Mouse (Mus musculus) kidney, adult 2 months (tissue): ENCODE data around the gene Zcchc7. TPM values are rescaled to one million over a fixed set of nuclear protein-coding genes. Genes with fewer than 3 reads are reported as not detected.

Source experiments
- DNase-seq: peaks from one replicate; pipeline ENCODE4 v3.0.0; 2021
- H3K27ac ChIP-seq: fragments of 200-500 bp; 2 replicates; pipeline ENCODE4 v1.5.1; 2012; ENCODE audit warnings: low read depth, low read length, control low read depth, inconsistent platforms; ENCODE audit not compliant: insufficient read depth
- H3K27me3 ChIP-seq: fragments of 200-500 bp; replicated peaks from 2 replicates; pipeline ENCODE4 v1.6.1; 2012; ENCODE audit warnings: mild to moderate bottlenecking, moderate library complexity, low read length, inconsistent platforms; ENCODE audit not compliant: control insufficient read depth, insufficient read depth
- H3K36me3 ChIP-seq: fragments of 200-500 bp; 2 replicates; pipeline ENCODE4 v1.6.1; 2012; ENCODE audit warnings: mild to moderate bottlenecking, moderate library complexity, low read length, inconsistent platforms; ENCODE audit not compliant: control insufficient read depth, insufficient read depth
- H3K4me1 ChIP-seq: fragments of 200-500 bp; 2 replicates; pipeline ENCODE4 v1.6.1; 2011; ENCODE audit warnings: low read length; ENCODE audit not compliant: control insufficient read depth, insufficient read depth
- H3K4me3 ChIP-seq: fragments of 200-500 bp; 2 replicates; pipeline ENCODE4 v1.5.1; 2011; ENCODE audit warnings: mild to moderate bottlenecking, low read depth, low read length, control low read depth; ENCODE audit not compliant: insufficient read depth
- CTCF ChIP-seq: fragments of 200-500 bp; conservative IDR thresholded peaks from 2 replicates; pipeline ENCODE4 v1.5.1; 2011; ENCODE audit warnings: low read depth, mild to moderate bottlenecking, control low read depth, low read length, moderate library complexity, mixed read lengths; ENCODE audit not compliant: insufficient read depth, insufficient read length
- POLR2A ChIP-seq: fragments of 200-500 bp; IDR thresholded peaks from one replicate; pipeline ENCODE4 v1.6.1; 2011; ENCODE audit warnings: low read depth, low read length, control low read depth
- WGBS: fragments of 180-500 bp; shearing (Covaris S2); methylation state at CpG from one replicate; pipeline ENCODE4 v1.1.7; 2018; 5-methylcytosine and 5-hydroxymethylcytosine counted together
- polyA plus RNA-seq: library from polyadenylated mRNA; depleted of rRNA; stranded (reverse); fragments of >200 nt; gene quantifications from 2 replicates; pipeline ENCODE4 v1.2.3, GENCODE M21; 2012

The Zcchc7 gene
- polyA plus RNA-seq, 1 experiment, result 9.1 TPM

GRCm38 (mm10) chr4:44777101-44777500 lies 21.4 kb downstream of the Zcchc7 start:
- no peaks in the 10 kb centered on the region for H3K27me3 ChIP-seq
- no peak for TF ChIP-seq CTCF
- TF ChIP-seq POLR2A, result no peak
- no peak for DNase-seq
- no peak overlapping the region for H3K4me3 ChIP-seq
- WGBS, result 96% methylated on average over 3 of the region's 3 CpGs
- no peaks in the 10 kb centered on the region for H3K36me3 ChIP-seq
- H3K27ac ChIP-seq, result no peak overlapping the region
- H3K4me1 ChIP-seq, result no peaks in the 10 kb centered on the region; the same call in 1 of the 2 replicates

DNA sequence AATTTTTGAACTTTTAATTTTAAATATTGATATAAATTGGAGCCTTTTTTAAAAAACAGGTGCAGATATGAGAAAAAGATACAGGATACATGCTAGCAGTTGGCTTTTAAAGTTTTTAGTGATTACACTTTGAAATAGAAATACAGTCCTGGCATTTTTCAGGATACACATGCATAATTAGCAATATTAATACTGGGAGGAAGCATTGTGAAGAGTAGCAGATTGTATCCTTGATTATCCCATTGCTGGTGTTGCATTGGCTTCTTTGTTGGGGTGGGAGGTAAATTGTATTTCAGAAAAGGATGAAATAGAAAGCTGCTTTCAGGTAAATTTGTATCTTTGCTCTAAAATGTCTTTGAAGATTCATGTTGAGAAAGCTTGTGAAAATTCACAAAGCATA lies 22.0 kb downstream of the Zcchc7 start:
- Histone ChIP-seq H3K27me3 (no peaks in the 10 kb centered on the region), H3K4me3 (no peak overlapping the region), H3K36me3 (no peaks in the 10 kb centered on the region), H3K4me1 (no peaks in the 10 kb centered on the region; the same call in 1 of the 2 replicates), H3K27ac (no peak overlapping the region)
- no peak for TF ChIP-seq POLR2A
- no peak for TF ChIP-seq CTCF
- DNase-seq, result no peak

DNA sequence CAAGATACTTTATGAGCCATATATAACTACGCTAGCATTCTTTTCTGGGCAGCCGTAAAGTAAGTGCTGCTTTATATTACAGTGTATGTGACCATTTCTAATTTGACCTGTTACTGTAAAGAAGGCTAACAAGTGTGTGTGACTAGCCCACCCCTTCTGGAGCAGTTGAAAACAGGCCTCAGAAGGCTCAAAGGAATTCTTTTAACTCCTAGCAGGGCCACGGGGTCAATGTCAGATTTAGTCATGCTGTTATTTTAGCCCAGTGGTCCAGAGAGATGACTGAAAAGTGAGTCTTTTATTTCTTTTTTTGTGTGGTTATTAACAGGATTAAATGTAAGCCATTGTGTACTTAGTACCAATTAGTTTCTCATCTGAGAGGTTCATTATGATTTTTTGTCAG lies 22.6 kb downstream of the Zcchc7 start:
- H3K4me3 ChIP-seq, result no peak overlapping the region
- no peaks in the 10 kb centered on the region; the same call in 1 of the 2 replicates for H3K4me1 ChIP-seq
- no peaks in the 10 kb centered on the region for H3K27me3 ChIP-seq
- H3K27ac ChIP-seq, result no peak overlapping the region
- no peak for DNase-seq
- 70% methylated on average over 3 of the region's 3 CpGs for WGBS
- no peaks in the 10 kb centered on the region for H3K36me3 ChIP-seq
- TF ChIP-seq CTCF, result no peak
- TF ChIP-seq POLR2A, result no peak

DNA sequence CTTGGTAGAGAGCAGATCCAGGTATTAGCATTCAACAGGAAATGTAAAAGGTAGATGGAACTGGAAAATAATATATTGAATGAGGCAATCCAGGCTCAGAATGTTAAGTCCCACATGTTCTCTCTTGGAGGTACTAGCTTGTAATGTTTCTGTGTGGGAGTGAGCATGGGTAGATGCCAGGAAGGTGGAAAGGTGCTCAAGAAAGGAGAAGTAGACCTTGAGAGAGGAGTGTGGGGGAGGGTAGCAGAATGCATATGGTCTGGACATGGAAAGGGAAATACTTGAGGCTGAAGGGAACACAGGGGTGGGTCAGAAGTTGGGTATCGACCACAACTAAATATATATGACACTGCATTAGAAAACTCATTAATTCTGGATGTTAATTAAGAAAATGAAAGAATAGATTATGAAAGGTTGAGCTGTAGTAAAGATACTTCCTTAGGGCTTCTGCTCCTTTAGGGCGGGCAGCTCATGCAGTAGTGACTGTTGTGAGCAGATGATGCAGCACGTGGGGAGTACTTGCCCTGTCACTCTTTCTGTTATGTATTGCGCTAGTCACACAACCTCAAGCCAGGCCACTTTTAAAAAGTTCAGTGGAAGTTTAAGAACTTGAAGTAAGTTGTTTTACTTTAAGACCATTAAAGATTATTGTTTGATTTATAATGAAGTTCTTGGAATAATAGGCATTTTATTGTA lies 24.9 kb downstream of the Zcchc7 start:
- H3K27me3 ChIP-seq, result no peaks in the 10 kb centered on the region
- 71% methylated on average over 4 of the region's 4 CpGs for WGBS
- no peaks in the 10 kb centered on the region; the same call in 1 of the 2 replicates for H3K4me1 ChIP-seq
- no peaks in the 10 kb centered on the region for H3K36me3 ChIP-seq
- DNase-seq, result peak; percentile 23
- TF ChIP-seq POLR2A (no peak), CTCF (no peak)
- no peak overlapping the region for H3K4me3 ChIP-seq
- H3K27ac ChIP-seq, result no peak overlapping the region

- no peak for TF ChIP-seq CTCF
- TF ChIP-seq POLR2A, result no peak
- WGBS, result 76% methylated on average over 1 of the region's 1 CpGs
- no peak overlapping the region for H3K27ac ChIP-seq
- H3K4me1 ChIP-seq, result no peaks in the 10 kb centered on the region; the same call in 1 of the 2 replicates
- no peak overlapping the region for H3K4me3 ChIP-seq
- H3K27me3 ChIP-seq, result no peaks in the 10 kb centered on the region
- peak; percentile 21 for DNase-seq
- H3K36me3 ChIP-seq, result no peaks in the 10 kb centered on the region
These were observed 25.8 kb downstream of the Zcchc7 start for GRCm38 (mm10) chr4:44781494-44781893.

DNA sequence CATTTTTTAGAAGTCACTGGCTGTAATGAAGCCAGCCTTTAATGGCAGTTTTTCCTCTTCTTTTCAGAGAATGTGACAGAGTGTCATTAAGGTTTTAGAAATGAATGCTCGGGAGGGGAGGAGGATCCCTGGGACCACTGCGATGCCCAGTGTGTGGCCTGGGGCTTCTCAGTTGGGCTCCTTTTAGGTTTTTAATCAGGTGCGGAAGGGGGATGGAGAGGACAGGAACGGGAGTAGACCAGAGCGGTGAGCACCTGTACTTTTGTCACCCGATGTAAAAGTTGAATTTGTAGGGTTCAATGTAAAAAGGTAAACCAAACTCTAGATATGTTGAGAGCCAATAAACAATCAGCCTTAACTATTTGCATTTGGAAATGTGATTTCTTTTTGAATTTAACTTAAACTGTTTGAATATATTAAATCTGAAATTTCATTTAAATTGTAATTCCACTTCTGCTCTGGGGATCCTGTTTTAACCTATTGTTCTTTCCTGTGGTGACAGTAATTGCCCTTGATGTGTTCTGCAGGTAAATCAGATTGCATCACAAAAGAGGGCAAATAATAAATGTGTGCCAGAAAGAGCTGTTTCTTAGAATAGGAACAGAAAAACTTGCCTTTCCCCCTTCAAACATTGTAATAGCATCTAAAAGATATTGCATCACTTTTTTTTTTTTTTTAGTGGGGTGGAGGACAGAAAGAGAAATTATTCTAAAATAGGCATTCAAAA lies 28.1 kb downstream of the Zcchc7 start:
- WGBS, result 80% methylated on average over 6 of the region's 6 CpGs
- DNase-seq, result no peak
- H3K27ac ChIP-seq, result no peak overlapping the region
- H3K4me1 ChIP-seq, result no peaks in the 10 kb centered on the region; the same call in 1 of the 2 replicates
- no peaks in the 10 kb centered on the region for H3K36me3 ChIP-seq
- H3K27me3 ChIP-seq, result no peaks in the 10 kb centered on the region
- H3K4me3 ChIP-seq, result no peak overlapping the region
- TF ChIP-seq CTCF, result no peak
- no peak for TF ChIP-seq POLR2A

- no peaks in the 10 kb centered on the region for H3K4me1 ChIP-seq
- TF ChIP-seq POLR2A, result no peak
- TF ChIP-seq CTCF, result no peak
- no peaks in the 10 kb centered on the region for H3K27me3 ChIP-seq
- H3K36me3 ChIP-seq, result no peaks in the 10 kb centered on the region
- H3K27ac ChIP-seq, result no peak overlapping the region
- DNase-seq, result no peak
- 75% methylated on average over 1 of the region's 1 CpGs for WGBS
- H3K4me3 ChIP-seq, result no peak overlapping the region
These were observed 57.2 kb downstream of the Zcchc7 start for GRCm38 (mm10) chr4:44812855-44813254.
